Comparison of ENCODE assay signal across 13 mouse cellular contexts in genomic region chr12:107889841-107890240, GRCm38 (mm10).
DNase-seq lines count a peak whose midpoint lies in the region; ATAC-seq and TF ChIP-seq lines count a peak whose summit lies in the region.
"Had no signal": no experiment of that assay in that cellular context is flagged by ENCODE, and none has a peak within 500 bp of the region (broad histone marks: within the 10 kb centered on the region; RNA-seq: fewer than 3 reads in every experiment).

No protein-coding gene starts in this region.

- peak; percentile 56 for DNase-seq in forebrain, embryonic 10.5 days (ENCODE audit: extremely low spot score, low spot score)
- peak; percentile 18 to 31 for DNase-seq in kidney, postnatal 4 days
- no peak for DNase-seq in kidney, adult 2 months
- peak; percentile 59 for DNase-seq in embryonic facial prominence, embryonic 14.5 days (ENCODE audit: low spot score)
- DNase-seq in mesoderm, embryonic 11.5 days (ENCODE audit: low read depth, low spot score): peak; percentile 34
- DNase-seq in thymus, adult 18-20 months: no peak
- DNase-seq: liver, postnatal 0 days; right cerebral cortex, postnatal 25 days had no signal

- no peaks in the 10 kb centered on the region for H3K36me3 ChIP-seq in forebrain, embryonic 10.5 days (replicated peaks)
- no peaks in the 10 kb centered on the region for H3K36me3 ChIP-seq in forebrain, embryonic 16.5 days (ENCODE audit: control insufficient read depth, insufficient read depth)
- no peaks in the 10 kb centered on the region for H3K36me3 ChIP-seq in kidney, adult 2 months (ENCODE audit: control insufficient read depth, insufficient read depth, low read length)
- H3K36me3 ChIP-seq in embryonic facial prominence, embryonic 14.5 days (ENCODE audit: control insufficient read depth, insufficient read depth, low read length): no peaks in the 10 kb centered on the region
- H3K36me3 ChIP-seq: heart, embryonic 15.5 days; midbrain, embryonic 12.5 days; stomach, embryonic 15.5 days had no signal

- H3K27me3 ChIP-seq in forebrain, embryonic 10.5 days (ENCODE audit: poor library complexity, severe bottlenecking): peaks cover 20% of the 10 kb centered on the region
- no peaks in the 10 kb centered on the region for H3K27me3 ChIP-seq in forebrain, embryonic 16.5 days (replicated peaks; ENCODE audit: control insufficient read depth, insufficient read depth, low read length)
- H3K27me3 ChIP-seq in kidney, adult 2 months (replicated peaks; ENCODE audit: control insufficient read depth, insufficient read depth, low read length): no peaks in the 10 kb centered on the region
- H3K27me3 ChIP-seq in embryonic facial prominence, embryonic 14.5 days (replicated peaks; ENCODE audit: control insufficient read depth, insufficient read depth, low read length): no peaks in the 10 kb centered on the region; the same call in 1 of the 2 replicates
- H3K27me3 ChIP-seq: stomach, embryonic 15.5 days had no signal

- no peak overlapping the region for H3K4me3 ChIP-seq in forebrain, embryonic 10.5 days
- H3K4me3 ChIP-seq in forebrain, embryonic 16.5 days (replicated peaks; ENCODE audit: low read length): no peak overlapping the region
- H3K4me3 ChIP-seq in kidney, adult 2 months (ENCODE audit: insufficient read depth, low read depth, low read length): no peak overlapping the region
- H3K4me3 ChIP-seq in embryonic facial prominence, embryonic 14.5 days (ENCODE audit: low read depth, low read length): no peak overlapping the region
- H3K4me3 ChIP-seq: heart, embryonic 15.5 days; midbrain, embryonic 12.5 days; stomach, embryonic 15.5 days had no signal

- no peaks in the 10 kb centered on the region for H3K9me3 ChIP-seq in forebrain, embryonic 10.5 days
- H3K9me3 ChIP-seq in forebrain, embryonic 16.5 days (ENCODE audit: control insufficient read depth, low read length): no peaks in the 10 kb centered on the region
- no peaks in the 10 kb centered on the region for H3K9me3 ChIP-seq in embryonic facial prominence, embryonic 14.5 days (ENCODE audit: control insufficient read depth, low read length)
- H3K9me3 ChIP-seq: heart, embryonic 15.5 days; midbrain, embryonic 12.5 days; stomach, embryonic 15.5 days had no signal

- 63% methylated on average over 10 of the region's 10 CpGs for WGBS in forebrain, embryonic 10.5 days
- 69% methylated on average over 10 of the region's 10 CpGs for WGBS in forebrain, embryonic 16.5 days
- WGBS in kidney, adult 2 months: 40% methylated on average over 10 of the region's 10 CpGs
- 27% methylated on average over 10 of the region's 10 CpGs for WGBS in embryonic facial prominence, embryonic 14.5 days

- peaks cover 45% of the 10 kb centered on the region for H3K4me1 ChIP-seq in forebrain, embryonic 10.5 days
- peaks cover 6% of the 10 kb centered on the region; the same call in 1 of the 2 replicates for H3K4me1 ChIP-seq in forebrain, embryonic 16.5 days (replicated peaks; ENCODE audit: control insufficient read depth, insufficient read depth, low read length)
- H3K4me1 ChIP-seq in kidney, adult 2 months (ENCODE audit: control insufficient read depth, insufficient read depth, low read length): no peaks in the 10 kb centered on the region
- peaks cover 20% of the 10 kb centered on the region for H3K4me1 ChIP-seq in embryonic facial prominence, embryonic 14.5 days (ENCODE audit: control insufficient read depth, insufficient read depth, low read length)

- TF ChIP-seq CTCF in kidney, adult 2 months (conservative IDR thresholded peaks at IDR 0.05; ENCODE audit: insufficient read depth, insufficient read length, low read depth, low read length): no peak

- no peak overlapping the region for H3K9ac ChIP-seq in forebrain, embryonic 16.5 days (replicated peaks; ENCODE audit: low read depth, low read length)
- no peak overlapping the region for H3K9ac ChIP-seq in embryonic facial prominence, embryonic 14.5 days (ENCODE audit: low read depth, low read length)
- H3K9ac ChIP-seq: heart, embryonic 15.5 days; liver, postnatal 0 days; midbrain, embryonic 12.5 days; stomach, embryonic 15.5 days had no signal

- no peak overlapping the region for H3K4me2 ChIP-seq in forebrain, embryonic 16.5 days (ENCODE audit: low read length)
- H3K4me2 ChIP-seq in embryonic facial prominence, embryonic 14.5 days (ENCODE audit: low read depth, low read length): no peak overlapping the region
- H3K4me2 ChIP-seq: heart, embryonic 15.5 days; midbrain, embryonic 12.5 days; stomach, embryonic 15.5 days had no signal

- no peak for TF ChIP-seq POLR2A in kidney, adult 2 months (IDR thresholded peaks at IDR 0.05; ENCODE audit: low read depth, low read length)

- H3K27ac ChIP-seq in forebrain, embryonic 10.5 days: peak overlapping the region; percentile 71
- H3K27ac ChIP-seq in forebrain, embryonic 16.5 days (ENCODE audit: low read length): no peak overlapping the region
- no peak overlapping the region for H3K27ac ChIP-seq in kidney, adult 2 months (ENCODE audit: insufficient read depth, low read depth, low read length)
- no peak overlapping the region for H3K27ac ChIP-seq in embryonic facial prominence, embryonic 14.5 days (replicated peaks; ENCODE audit: low read depth, low read length)
- H3K27ac ChIP-seq: heart, embryonic 15.5 days; midbrain, embryonic 12.5 days; stomach, embryonic 15.5 days had no signal

- ATAC-seq in forebrain, embryonic 16.5 days: no peak
- ATAC-seq in embryonic facial prominence, embryonic 14.5 days (ENCODE audit: low read depth): peak; percentile 75
- ATAC-seq in CD4-positive, CD25-positive, alpha-beta regulatory T cell, adult 4 months: no peak
- ATAC-seq: liver, postnatal 0 days had no signal

Comparison
In these comparisons a context has a peak if more than half of its experiments do, and no peak if none do; other contexts are left out.
1. DNase-seq: peak in forebrain, embryonic 10.5 days (single experiment), kidney, postnatal 4 days (2 of 2), embryonic facial prominence, embryonic 14.5 days (single experiment) and mesoderm, embryonic 11.5 days (single experiment); none in kidney, adult 2 months (single experiment) and thymus, adult 18-20 months (0 of 2).